Mouse (Mus musculus) limb, embryonic 11.5 days (tissue): ENCODE results near the gene Ccpg1os. TPM values are rescaled to one million over a fixed set of nuclear protein-coding genes. Genes with fewer than 3 reads are reported as not detected.

Experiments
- microRNA-seq: library from miRNA; unstranded; fragments of <30 nt; microRNA quantifications from one replicate; pipeline ENCODE4, GENCODE M21; 2016
- polyA plus RNA-seq: library from polyadenylated mRNA; unstranded; fragments of >200 nt; fragmentation: Nextera tagmentation; extraction: Ambion mirVana; gene quantifications from 2 replicates; pipeline ENCODE4 v1.2.1, GENCODE M21; 2014

Ccpg1os gene
- polyA plus RNA-seq, 1 experiment from 2014 or later, result 12.3 TPM

Small RNA genes lying within 50 kb of the gene (microRNA-seq; reads per million reads assigned to microRNA genes)
- gene Gm27353, result not detected

Other genes with a start within 250 kb of the Ccpg1os start
- 2.7 and 3.2 TPM in 2 replicates for gene Prtg, start 178.5 kb downstream of the Ccpg1os start, polyA plus RNA-seq
- 11.4 and 12.4 TPM in 2 replicates for gene Pygo1, start 59.7 kb downstream of the Ccpg1os start, polyA plus RNA-seq
- gene Dyx1c1, start 26.6 kb downstream of the Ccpg1os start, polyA plus RNA-seq, result 1.2 and 2.1 TPM in 2 replicates
- gene Gm44503, start 26.5 kb downstream of the Ccpg1os start, polyA plus RNA-seq, result 0.47 TPM in 1 of 2 replicates, not detected in the other
- gene Ccpg1, start within 50 bp of the Ccpg1os start, polyA plus RNA-seq, result 14.6 and 15.8 TPM in 2 replicates
- 16.6 and 18.2 TPM in 2 replicates for gene Pigb, start 55.0 kb upstream of the Ccpg1os start, polyA plus RNA-seq
- 2.5 and 2.6 TPM in 2 replicates for gene Rab27a, start 59.5 kb upstream of the Ccpg1os start, polyA plus RNA-seq
- 0.37 TPM in 1 of 2 replicates, not detected in the other for gene Khdc3, start 116.5 kb upstream of the Ccpg1os start, polyA plus RNA-seq
- gene Gm20509, start 117.1 kb upstream of the Ccpg1os start, polyA plus RNA-seq, result not detected in 2 replicates
- 168 and 180 TPM in 2 replicates for gene Rsl24d1, start 128.0 kb upstream of the Ccpg1os start, polyA plus RNA-seq